In genomic region chr10:40683092-40683867, GRCm38 (mm10) we compare ENCODE assay signal across 8 mouse cellular contexts. TPM values are rescaled to one million over a fixed set of nuclear protein-coding genes. Genes with fewer than 3 reads are reported as not detected.
DNase-seq lines count a peak whose midpoint lies in the region; ATAC-seq lines count a peak whose summit lies in the region.

Gene Mettl24 (plus strand): TSS chr10:40683282.

- peak within 1 kb of the TSS; percentile 97 for H3K4me2 ChIP-seq in forebrain, embryonic 14.5 days (ENCODE audit: low read length)
- peak within 1 kb of the TSS; percentile 91 for H3K4me2 ChIP-seq in heart, embryonic 16.5 days (ENCODE audit: low read depth, low read length)
- H3K4me2 ChIP-seq in liver, embryonic 13.5 days: peak within 1 kb of the TSS; percentile 70
- peak within 1 kb of the TSS; percentile 98 for H3K4me2 ChIP-seq in neural tube, embryonic 14.5 days (ENCODE audit: low read depth, low read length)

- H3K27ac ChIP-seq in forebrain, embryonic 14.5 days (ENCODE audit: low read depth, low read length): no peak within 1 kb of the TSS
- peak within 1 kb of the TSS; percentile 81 for H3K27ac ChIP-seq in heart, embryonic 16.5 days (ENCODE audit: low read length)
- no peak within 1 kb of the TSS for H3K27ac ChIP-seq in liver, embryonic 13.5 days
- no peak within 1 kb of the TSS for H3K27ac ChIP-seq in neural tube, embryonic 14.5 days (ENCODE audit: low read depth, low read length)

- peak; percentile 69 for DNase-seq in ES-CJ7 (ENCODE audit: low read depth, low spot score)
- peak; percentile 71 for DNase-seq in cerebellum, adult 11 months
- DNase-seq in forebrain, embryonic 14.5 days (ENCODE audit: low spot score): peak; percentile 72
- DNase-seq in kidney, postnatal 10 days: peak; percentile 92
- peak; percentile 9 for DNase-seq in liver, embryonic 13.5 days
- DNase-seq in urinary bladder, adult 2 months (ENCODE audit: low spot score): peak; percentile 48

- peaks cover 6% of the 10 kb centered on the region; the same call in 1 of the 2 replicates for H3K4me1 ChIP-seq in forebrain, embryonic 14.5 days (ENCODE audit: control insufficient read depth, insufficient read depth, low read length)
- peaks cover 6% of the 10 kb centered on the region for H3K4me1 ChIP-seq in heart, embryonic 16.5 days (ENCODE audit: control insufficient read depth, insufficient read depth, low read length)
- peaks cover 10% of the 10 kb centered on the region for H3K4me1 ChIP-seq in liver, embryonic 13.5 days (replicated peaks)
- H3K4me1 ChIP-seq in neural tube, embryonic 14.5 days (ENCODE audit: control insufficient read depth, insufficient read depth, low read length): peaks cover 11% of the 10 kb centered on the region

- H3K27me3 ChIP-seq in forebrain, embryonic 14.5 days (replicated peaks; ENCODE audit: control insufficient read depth, insufficient read depth, low read length): no peaks in the 10 kb centered on the region
- H3K27me3 ChIP-seq in heart, embryonic 16.5 days (ENCODE audit: control insufficient read depth, insufficient read depth, low read length): no peaks in the 10 kb centered on the region
- H3K27me3 ChIP-seq in liver, embryonic 13.5 days: peaks cover 50% of the 10 kb centered on the region
- no peaks in the 10 kb centered on the region for H3K27me3 ChIP-seq in neural tube, embryonic 14.5 days (ENCODE audit: control insufficient read depth, insufficient read depth, low read length)

- no peaks in the 10 kb centered on the region for H3K36me3 ChIP-seq in forebrain, embryonic 14.5 days (ENCODE audit: control insufficient read depth, insufficient read depth, low read length)
- no peaks in the 10 kb centered on the region for H3K36me3 ChIP-seq in heart, embryonic 16.5 days (ENCODE audit: control insufficient read depth, insufficient read depth)
- no peaks in the 10 kb centered on the region for H3K36me3 ChIP-seq in liver, embryonic 13.5 days
- no peaks in the 10 kb centered on the region for H3K36me3 ChIP-seq in neural tube, embryonic 14.5 days (ENCODE audit: control insufficient read depth, insufficient read depth, low read length)

- H3K9me3 ChIP-seq in forebrain, embryonic 14.5 days (replicated peaks; ENCODE audit: control insufficient read depth, low read length): no peaks in the 10 kb centered on the region
- H3K9me3 ChIP-seq in heart, embryonic 16.5 days (replicated peaks; ENCODE audit: control insufficient read depth, low read length): no peaks in the 10 kb centered on the region
- no peaks in the 10 kb centered on the region for H3K9me3 ChIP-seq in liver, embryonic 13.5 days (replicated peaks)
- H3K9me3 ChIP-seq in neural tube, embryonic 14.5 days (ENCODE audit: control insufficient read depth, low read length): no peaks in the 10 kb centered on the region

- peak; percentile 80 for ATAC-seq in forebrain, embryonic 14.5 days
- ATAC-seq in heart, embryonic 16.5 days (replicated peaks; ENCODE audit: extremely low read depth, insufficient read depth, low FRiP score): peak; percentile 92
- ATAC-seq in liver, embryonic 13.5 days (ENCODE audit: low read depth): no peak
- ATAC-seq in neural tube, embryonic 14.5 days (ENCODE audit: low read depth): peak; percentile 85

- WGBS in forebrain, embryonic 14.5 days: 1% methylated on average over 50 of the region's 50 CpGs
- under 1% methylated on average over 50 of the region's 50 CpGs for WGBS in heart, embryonic 16.5 days
- under 1% methylated on average over 50 of the region's 50 CpGs for WGBS in liver, embryonic 13.5 days (ENCODE audit: insufficient replicate concordance)
- under 1% methylated on average over 47 of the region's 50 CpGs for WGBS in neural tube, embryonic 14.5 days

- H3K4me3 ChIP-seq in forebrain, embryonic 14.5 days (ENCODE audit: low read depth, low read length): peak within 1 kb of the TSS; percentile 48
- H3K4me3 ChIP-seq in heart, embryonic 16.5 days (ENCODE audit: low read length): peak within 1 kb of the TSS; percentile 66
- peak within 1 kb of the TSS; percentile 53 for H3K4me3 ChIP-seq in liver, embryonic 13.5 days (replicated peaks)
- peak within 1 kb of the TSS; percentile 49 for H3K4me3 ChIP-seq in neural tube, embryonic 14.5 days (ENCODE audit: low read depth, low read length)

- peak within 1 kb of the TSS; percentile 69 for H3K9ac ChIP-seq in forebrain, embryonic 14.5 days (ENCODE audit: low read length)
- peak within 1 kb of the TSS; percentile 86 for H3K9ac ChIP-seq in heart, embryonic 16.5 days (ENCODE audit: low read length)
- peak within 1 kb of the TSS; percentile 54 for H3K9ac ChIP-seq in liver, embryonic 13.5 days
- peak within 1 kb of the TSS; percentile 71 for H3K9ac ChIP-seq in neural tube, embryonic 14.5 days (replicated peaks; ENCODE audit: low read depth, low read length)

RNA-seq across cellular contexts. Expression of gene Mettl24, which starts in this region (rescaled TPM):
- polyA plus RNA-seq in forebrain, embryonic 14.5 days (2014; fragmentation: Nextera tagmentation; extraction: Ambion mirVana): 0.23 and 0.29 TPM in 2 replicates
- polyA plus RNA-seq in heart, embryonic 16.5 days (2015; fragmentation: Nextera tagmentation; extraction: Ambion mirVana): 2.1 and 2.5 TPM in 2 replicates
- 0.32 and 0.53 TPM in 2 replicates for polyA plus RNA-seq in liver, embryonic 13.5 days (2015; fragmentation: Nextera tagmentation; extraction: Ambion mirVana)
- 0.83 and 1.1 TPM in 2 replicates for polyA plus RNA-seq in neural tube, embryonic 14.5 days (2014; fragmentation: Nextera tagmentation; extraction: Ambion mirVana)
- 2.0 and 2.4 TPM in 2 replicates for polyA plus RNA-seq in urinary bladder, adult 2 months (2012; rRNA removed)

Comparison
In these comparisons a context has a peak if more than half of its experiments do, and no peak if none do; other contexts are left out.
1. Peak in DNase-seq, ATAC-seq, H3K4me3 ChIP-seq, H3K9ac ChIP-seq and H3K4me2 ChIP-seq in forebrain, embryonic 14.5 days; RNA of the gene not detected or under 1 TPM.
2. Peak in DNase-seq, H3K4me3 ChIP-seq, H3K9ac ChIP-seq and H3K4me2 ChIP-seq in liver, embryonic 13.5 days; RNA of the gene not detected or under 1 TPM.
3. DNase-seq: peak in every context shown above with its lines; median percentile 92 in kidney, postnatal 10 days; 72 in forebrain, embryonic 14.5 days; 71 in cerebellum, adult 11 months; 69 in ES-CJ7; 48 in urinary bladder, adult 2 months; 9 in liver, embryonic 13.5 days.